Comparison of ENCODE assay signal across 8 mouse cellular contexts in the genomic region with DNA sequence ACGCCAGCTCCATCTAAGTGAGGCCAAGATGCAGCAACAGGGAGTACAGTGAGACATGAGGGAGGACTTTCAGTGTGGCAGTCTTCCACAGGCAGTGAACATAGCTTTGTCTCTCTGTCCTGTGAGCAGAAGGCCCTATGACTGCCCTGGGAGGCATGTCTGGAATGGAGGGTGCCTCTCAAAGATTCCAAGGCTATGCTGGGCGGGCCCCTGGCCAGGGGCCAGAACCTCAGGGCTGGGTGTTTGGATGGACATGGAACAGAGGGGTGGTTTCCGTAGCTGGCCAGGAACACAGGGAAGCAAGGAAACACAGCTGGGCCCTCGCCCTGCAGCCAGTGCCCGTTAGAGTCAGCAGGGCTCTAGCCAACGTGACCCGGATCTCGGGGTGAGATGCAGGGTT. TPM values are rescaled to one million over a fixed set of nuclear protein-coding genes. Genes with fewer than 3 reads are reported as not detected.
DNase-seq lines count a peak whose midpoint lies in the region; ATAC-seq and TF ChIP-seq lines count a peak whose summit lies in the region.

No protein-coding gene starts in this region.

- no peak overlapping the region for H3K4me2 ChIP-seq in midbrain, embryonic 11.5 days
- H3K4me2 ChIP-seq in midbrain, postnatal 0 days (ENCODE audit: low read depth, low read length, poor library complexity, severe bottlenecking) = no peak overlapping the region
- no peak overlapping the region for H3K4me2 ChIP-seq in stomach, embryonic 16.5 days (ENCODE audit: low read depth, low read length)

- no peaks in the 10 kb centered on the region for H3K27me3 ChIP-seq in midbrain, embryonic 11.5 days (ENCODE audit: control insufficient read depth, insufficient read depth, low read length)
- no peaks in the 10 kb centered on the region for H3K27me3 ChIP-seq in midbrain, postnatal 0 days (ENCODE audit: insufficient read depth, low read length)
- H3K27me3 ChIP-seq in stomach, embryonic 16.5 days (ENCODE audit: control insufficient read depth, insufficient read depth, low read length) = no peaks in the 10 kb centered on the region
- H3K27me3 ChIP-seq in forebrain, embryonic 10.5 days (ENCODE audit: poor library complexity, severe bottlenecking) = no peaks in the 10 kb centered on the region

- H3K4me1 ChIP-seq in midbrain, embryonic 11.5 days (ENCODE audit: control insufficient read depth, insufficient read depth, low read length) = peaks cover 4% of the 10 kb centered on the region; the same call in 1 of the 2 replicates
- no peaks in the 10 kb centered on the region for H3K4me1 ChIP-seq in midbrain, postnatal 0 days (ENCODE audit: insufficient read depth, low read length)
- H3K4me1 ChIP-seq in stomach, embryonic 16.5 days (ENCODE audit: control insufficient read depth, insufficient read depth, low read length) = peaks cover 35% of the 10 kb centered on the region
- H3K4me1 ChIP-seq in forebrain, embryonic 10.5 days = peaks cover 26% of the 10 kb centered on the region

- TF ChIP-seq CTCF in midbrain, postnatal 0 days (IDR thresholded peaks at IDR 0.05) = no peak

- intact Hi-C loops in gastrocnemius, postnatal 14 days (cut with DNase I; ENCODE audit: low total_unique reads) = no loop called here

- WGBS in midbrain, embryonic 11.5 days = 90% methylated on average over 8 of the region's 8 CpGs
- 78% methylated on average over 8 of the region's 8 CpGs for WGBS in midbrain, postnatal 0 days
- WGBS in stomach, embryonic 16.5 days = 56% methylated on average over 8 of the region's 8 CpGs
- WGBS in forebrain, embryonic 10.5 days = 89% methylated on average over 8 of the region's 8 CpGs

- H3K27ac ChIP-seq in midbrain, embryonic 11.5 days (ENCODE audit: low read depth, low read length) = no peak overlapping the region
- H3K27ac ChIP-seq in midbrain, postnatal 0 days (ENCODE audit: low read depth, low read length) = no peak overlapping the region
- no peak overlapping the region for H3K27ac ChIP-seq in stomach, embryonic 16.5 days (ENCODE audit: low read length)
- no peak overlapping the region for H3K27ac ChIP-seq in forebrain, embryonic 10.5 days

- no peaks in the 10 kb centered on the region; the same call in 1 of the 2 replicates for H3K36me3 ChIP-seq in midbrain, embryonic 11.5 days (ENCODE audit: control insufficient read depth, insufficient read depth, low read length)
- H3K36me3 ChIP-seq in midbrain, postnatal 0 days (ENCODE audit: insufficient read depth, low read length) = no peaks in the 10 kb centered on the region; the same call in 1 of the 2 replicates
- peaks cover 10% of the 10 kb centered on the region for H3K36me3 ChIP-seq in stomach, embryonic 16.5 days (ENCODE audit: control insufficient read depth, insufficient read depth, low read length)
- H3K36me3 ChIP-seq in forebrain, embryonic 10.5 days (replicated peaks) = peaks cover 84% of the 10 kb centered on the region

- no peak for ATAC-seq in midbrain, embryonic 11.5 days (ENCODE audit: low FRiP score)
- no peak for ATAC-seq in midbrain, postnatal 0 days (ENCODE audit: low FRiP score)
- peak; percentile 54; the same call in 1 of the 2 replicates for ATAC-seq in stomach, embryonic 16.5 days (ENCODE audit: insufficient read depth, low FRiP score)
- ATAC-seq in inflammation-experienced regulatory T-cells, adult 6 months = no peak

- no peak overlapping the region for H3K9ac ChIP-seq in midbrain, embryonic 11.5 days (ENCODE audit: low read length)
- H3K9ac ChIP-seq in midbrain, postnatal 0 days (replicated peaks; ENCODE audit: low read length, poor library complexity, severe bottlenecking) = no peak overlapping the region
- 0 out of 2 replicates have a peak overlapping the region, but pooled peaks have one; percentile 28 for H3K9ac ChIP-seq in stomach, embryonic 16.5 days (ENCODE audit: low read length)

- H3K9me3 ChIP-seq in midbrain, embryonic 11.5 days (ENCODE audit: control insufficient read depth, low read length) = no peaks in the 10 kb centered on the region
- no peaks in the 10 kb centered on the region for H3K9me3 ChIP-seq in midbrain, postnatal 0 days (ENCODE audit: low read length)
- H3K9me3 ChIP-seq in stomach, embryonic 16.5 days (replicated peaks; ENCODE audit: control insufficient read depth, low read length) = no peaks in the 10 kb centered on the region
- no peaks in the 10 kb centered on the region for H3K9me3 ChIP-seq in forebrain, embryonic 10.5 days

- H3K4me3 ChIP-seq in midbrain, embryonic 11.5 days (ENCODE audit: low read depth, low read length) = no peak overlapping the region
- no peak overlapping the region for H3K4me3 ChIP-seq in midbrain, postnatal 0 days (ENCODE audit: low read depth, low read length)
- no peak overlapping the region for H3K4me3 ChIP-seq in stomach, embryonic 16.5 days (replicated peaks; ENCODE audit: low read length)
- H3K4me3 ChIP-seq in forebrain, embryonic 10.5 days = no peak overlapping the region

- DNase-seq in midbrain, embryonic 11.5 days (ENCODE audit: low spot score, missing footprints) = peak; percentile 66
- no peak for DNase-seq in midbrain, postnatal 0 days (ENCODE audit: low spot score)
- DNase-seq in gastrocnemius, postnatal 14 days = peak; percentile 77
- peak; percentile 30 to 33 for DNase-seq in kidney, adult 8-10 months
- DNase-seq in forebrain, embryonic 10.5 days (ENCODE audit: extremely low spot score, low spot score) = no peak
- DNase-seq in layer of hippocampus, postnatal 36 days = no peak

RNA-seq across cellular contexts. Expression of a gene that starts 6.7 kb away (rescaled TPM):
- 3.5 and 3.9 TPM in 2 replicates for polyA plus RNA-seq in midbrain, embryonic 11.5 days (2014; fragmentation: Nextera tagmentation; extraction: Ambion mirVana)
- total RNA-seq in midbrain, postnatal 0 days (2014; rRNA removed) = 14.9 and 15.2 TPM in 2 replicates
- 2.9 TPM in 2 replicates for polyA plus RNA-seq in midbrain, postnatal 0 days (2015; fragmentation: Nextera tagmentation; extraction: Ambion mirVana)
- total RNA-seq in gastrocnemius, postnatal 14 days (2021) = 10 to 100 TPM; 17.9 to 21.2 TPM
- polyA plus RNA-seq in stomach, embryonic 16.5 days (2015; fragmentation: Nextera tagmentation; extraction: Ambion mirVana) = 11.2 and 11.6 TPM in 2 replicates
- polyA plus RNA-seq in inflammation-experienced regulatory T-cells, adult 6 months (2017; shearing (Covaris generic)) = not detected
- polyA plus RNA-seq in forebrain, embryonic 10.5 days (2016; fragmentation: Nextera tagmentation; extraction: Ambion mirVana) = 8.6 and 8.9 TPM in 2 replicates
- 1 to 10 TPM; 6.3 to 7.0 TPM for total RNA-seq in layer of hippocampus, postnatal 36 days (2021)

RNA-seq across cellular contexts. Expression of a gene that starts 31.8 kb away (rescaled TPM):
- 91.3 and 115 TPM in 2 replicates for polyA plus RNA-seq in midbrain, embryonic 11.5 days (2014; fragmentation: Nextera tagmentation; extraction: Ambion mirVana)
- 5.5 and 6.6 TPM in 2 replicates for total RNA-seq in midbrain, postnatal 0 days (2014; rRNA removed)
- polyA plus RNA-seq in midbrain, postnatal 0 days (2015; fragmentation: Nextera tagmentation; extraction: Ambion mirVana) = 6.3 and 8.2 TPM in 2 replicates
- 1 to 10 TPM; 3.2 to 3.6 TPM for total RNA-seq in gastrocnemius, postnatal 14 days (2021)
- polyA plus RNA-seq in stomach, embryonic 16.5 days (2015; fragmentation: Nextera tagmentation; extraction: Ambion mirVana) = 83.7 and 87.5 TPM in 2 replicates
- 10 to 100 TPM in 1 of 3 experiments, 1 to 10 TPM in 2; 5.5 to 54.9 (median 8.6) TPM for polyA plus RNA-seq in inflammation-experienced regulatory T-cells, adult 6 months (2017; shearing (Covaris generic))
- polyA plus RNA-seq in forebrain, embryonic 10.5 days (2016; fragmentation: Nextera tagmentation; extraction: Ambion mirVana) = 196 and 197 TPM in 2 replicates
- total RNA-seq in layer of hippocampus, postnatal 36 days (2021) = 1 to 10 TPM; 1.4 to 2.1 TPM

RNA-seq across cellular contexts. Expression of a gene that starts 43.4 kb away (rescaled TPM):
- polyA plus RNA-seq in midbrain, embryonic 11.5 days (2014; fragmentation: Nextera tagmentation; extraction: Ambion mirVana) = 0.19 and 0.22 TPM in 2 replicates
- total RNA-seq in midbrain, postnatal 0 days (2014; rRNA removed) = not detected in 2 replicates
- polyA plus RNA-seq in midbrain, postnatal 0 days (2015; fragmentation: Nextera tagmentation; extraction: Ambion mirVana) = 0.20 and 0.48 TPM in 2 replicates
- total RNA-seq in gastrocnemius, postnatal 14 days (2021) = not detected
- polyA plus RNA-seq in stomach, embryonic 16.5 days (2015; fragmentation: Nextera tagmentation; extraction: Ambion mirVana) = 6.4 TPM in 2 replicates
- not detected for polyA plus RNA-seq in inflammation-experienced regulatory T-cells, adult 6 months (2017; shearing (Covaris generic))
- 0.62 and 0.94 TPM in 2 replicates for polyA plus RNA-seq in forebrain, embryonic 10.5 days (2016; fragmentation: Nextera tagmentation; extraction: Ambion mirVana)
- total RNA-seq in layer of hippocampus, postnatal 36 days (2021) = not detected

Comparison
In these comparisons a context has a peak if more than half of its experiments do, and no peak if none do; other contexts are left out.
1. DNase-seq: peak in midbrain, embryonic 11.5 days (single experiment), gastrocnemius, postnatal 14 days (single experiment) and kidney, adult 8-10 months (2 of 2); none in midbrain, postnatal 0 days (single experiment), forebrain, embryonic 10.5 days (single experiment) and layer of hippocampus, postnatal 36 days (0 of 2).